Mouse (Mus musculus) small intestine, adult 2 months (tissue): ENCODE measurements around the gene Plp2. TPM values are rescaled to one million over a fixed set of nuclear protein-coding genes. Genes with fewer than 3 reads are reported as not detected.

Experiments
- H3K27ac ChIP-seq: fragments of 200-500 bp; 2 replicates; pipeline ENCODE4 v1.5.1; 2012; ENCODE audit warnings: low read depth, low read length, control low read depth, inconsistent platforms; ENCODE audit not compliant: insufficient read depth
- H3K27me3 ChIP-seq: fragments of 200-500 bp; 2 replicates; pipeline ENCODE4 v1.6.1; 2012; ENCODE audit warnings: mild to moderate bottlenecking, moderate library complexity, low read length, inconsistent platforms; ENCODE audit not compliant: control insufficient read depth, insufficient read depth
- H3K36me3 ChIP-seq: fragments of 200-500 bp; 2 replicates; pipeline ENCODE4 v1.6.1; 2012; ENCODE audit warnings: mild to moderate bottlenecking, low read length, control low read depth, inconsistent platforms; ENCODE audit not compliant: control insufficient read depth, insufficient read depth
- H3K4me1 ChIP-seq: fragments of 200-500 bp; 2 replicates; pipeline ENCODE4 v1.6.1; 2012; ENCODE audit warnings: low read length, inconsistent platforms, mixed read lengths; ENCODE audit not compliant: control insufficient read depth, insufficient read depth, insufficient read length
- H3K4me3 ChIP-seq: fragments of 200-500 bp; 2 replicates; pipeline ENCODE4 v1.5.1; 2012; ENCODE audit warnings: low read depth, mild to moderate bottlenecking, control low read depth, inconsistent platforms, low read length, moderate library complexity
- CTCF ChIP-seq: fragments of 200-500 bp; IDR thresholded peaks from 2 replicates; pipeline ENCODE4 v1.5.1; 2012; ENCODE audit warnings: low read depth, mild to moderate bottlenecking, control low read depth, inconsistent platforms, low read length, moderate library complexity, mixed read lengths; ENCODE audit not compliant: insufficient replicate concordance, insufficient read length; ENCODE audit errors: extremely low read depth
- POLR2A ChIP-seq: fragments of 200-500 bp; IDR thresholded peaks from 2 replicates; pipeline ENCODE4 v1.6.1; 2012; ENCODE audit warnings: low read depth, mild to moderate bottlenecking, control low read depth, inconsistent platforms, low read length, moderate library complexity
- WGBS: fragments of 180-500 bp; shearing (Covaris S2); methylation state at CpG from one replicate; pipeline ENCODE4 v1.1.7; 2018; 5-methylcytosine and 5-hydroxymethylcytosine counted together
- polyA plus RNA-seq: library from polyadenylated mRNA; depleted of rRNA; stranded (reverse); fragments of >200 nt; gene quantifications from 2 replicates; pipeline ENCODE4 v1.2.3, GENCODE M21; 2012

Plp2 gene
- polyA plus RNA-seq, 1 experiment: 138 TPM

DNA sequence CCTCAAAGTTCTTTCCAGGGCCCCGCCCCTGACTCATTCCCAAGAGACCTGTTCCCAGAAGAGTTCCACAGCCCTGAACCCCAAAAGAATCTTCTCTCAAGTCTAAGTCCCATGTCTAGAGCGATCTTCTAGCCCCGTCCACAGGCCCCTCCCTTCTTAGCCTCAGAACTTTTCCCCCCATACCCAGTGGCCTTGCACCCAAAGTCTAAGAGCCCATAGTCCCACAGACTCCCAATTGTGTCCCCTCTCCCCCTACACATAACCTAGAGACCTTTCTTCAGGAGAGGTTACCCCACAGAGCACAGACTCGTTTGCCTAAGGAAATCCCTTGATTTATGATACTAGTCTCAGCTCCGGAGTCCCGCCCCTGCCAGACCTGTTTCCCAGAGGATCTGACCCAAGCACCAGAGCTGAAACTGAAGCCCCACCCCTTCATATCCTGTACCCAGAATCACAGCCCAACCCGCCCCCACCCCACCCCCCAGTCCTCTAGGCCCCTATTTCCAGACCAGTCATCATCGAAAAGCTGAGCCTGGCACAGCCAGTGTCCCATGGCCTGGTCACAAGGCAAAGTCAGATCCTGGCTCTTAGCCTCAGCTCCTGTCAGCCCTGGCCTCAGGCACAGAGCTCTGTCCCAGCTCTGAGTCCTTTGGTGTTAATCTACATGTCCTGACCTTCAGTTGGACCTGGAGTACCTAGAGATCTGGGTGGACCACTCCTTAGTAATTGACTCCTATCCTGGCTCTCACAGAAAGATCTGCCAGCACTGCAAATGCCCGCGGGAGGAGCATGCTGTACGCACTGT lies 12.2 kb downstream of the Plp2 start:
- Histone ChIP-seq H3K36me3 (peaks cover 4% of the 10 kb centered on the region; the same call in 1 of the 2 replicates), H3K27ac (peak overlapping the region; percentile 71), H3K4me1 (peaks cover 3% of the 10 kb centered on the region; the same call in 1 of the 2 replicates), H3K4me3 (peak overlapping the region; percentile 65), H3K27me3 (no peaks in the 10 kb centered on the region)
- WGBS: 42% methylated on average over 11 of the region's 11 CpGs
- TF ChIP-seq CTCF (no peak), POLR2A (no peak)

DNA sequence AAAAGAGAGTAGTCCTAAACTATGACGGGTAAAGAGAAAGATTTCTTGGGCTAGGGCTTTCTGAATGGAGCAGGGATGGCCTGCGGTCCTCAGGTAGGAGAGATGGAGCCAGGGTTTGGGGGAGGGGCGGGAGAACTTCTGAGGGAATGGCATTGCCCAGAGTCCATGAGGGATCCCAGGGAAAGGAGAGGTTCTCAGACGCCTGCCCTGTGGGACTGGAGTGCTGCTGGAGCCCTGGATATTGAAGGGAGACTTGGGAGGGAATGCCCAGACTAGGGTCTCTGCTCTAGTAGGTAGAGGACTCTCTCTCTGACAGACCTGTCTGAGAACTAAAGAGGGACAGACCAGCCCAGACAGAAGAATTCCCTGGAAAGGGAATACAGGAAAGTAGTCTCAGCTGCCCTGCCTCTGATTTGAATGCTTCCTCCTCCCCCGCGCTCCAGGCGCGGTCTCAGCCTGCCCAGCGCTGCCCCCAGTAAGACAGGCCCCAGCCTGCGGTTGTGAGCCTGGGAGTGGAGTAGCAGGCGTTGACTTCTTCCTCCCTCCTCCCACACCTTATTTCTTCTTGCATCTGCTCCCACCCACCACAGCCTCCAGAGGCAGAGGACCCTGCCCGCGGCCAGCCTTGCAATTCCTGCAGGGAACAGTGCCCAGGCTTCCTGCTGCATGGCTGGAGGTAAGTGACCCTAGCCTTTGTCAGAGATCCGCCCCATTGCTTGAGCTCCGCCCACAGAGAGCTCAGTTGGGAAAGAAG lies 13.0 kb downstream of the Plp2 start:
- TF ChIP-seq POLR2A: peak; percentile 13; the same call in 1 of the 2 replicates
- TF ChIP-seq CTCF: no peak
- peak overlapping the region; percentile 65 for H3K4me3 ChIP-seq
- H3K36me3 ChIP-seq: peaks cover 4% of the 10 kb centered on the region; the same call in 1 of the 2 replicates
- H3K27me3 ChIP-seq: no peaks in the 10 kb centered on the region
- H3K4me1 ChIP-seq: peaks cover 3% of the 10 kb centered on the region; the same call in 1 of the 2 replicates
- WGBS: 21% methylated on average over 15 of the region's 15 CpGs
- H3K27ac ChIP-seq: peak overlapping the region; percentile 25; the same call in 1 of the 2 replicates

DNA sequence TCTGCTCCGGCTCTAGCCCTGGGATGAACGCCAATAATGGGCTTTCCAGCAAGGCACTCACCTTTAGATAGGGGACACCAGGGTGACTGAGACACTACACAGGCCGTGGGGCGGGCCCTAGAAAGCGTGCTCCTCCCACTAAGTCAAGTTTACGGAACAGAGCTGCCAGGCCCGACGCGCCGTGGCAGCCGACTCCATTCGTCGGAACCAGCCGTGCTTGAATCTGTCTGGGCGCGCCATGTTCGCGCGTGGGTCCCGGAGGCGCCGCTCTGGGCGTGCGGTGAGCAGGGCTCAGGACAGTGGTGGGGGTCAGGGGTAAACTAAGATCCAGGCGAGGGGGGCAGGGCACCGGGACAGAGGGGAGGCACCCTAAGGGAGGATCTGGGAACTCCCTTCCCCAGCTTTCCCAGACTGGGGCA lies 14.0 kb downstream of the Plp2 start, which contains the start of gene Prickle3:
Gene Prickle3, plus strand, starts transcription at position 40 of the 419 bp plus-strand sequence.
- H3K36me3 ChIP-seq: peaks cover 4% of the 10 kb centered on the region; the same call in 1 of the 2 replicates
- peaks cover 3% of the 10 kb centered on the region; the same call in 1 of the 2 replicates for H3K4me1 ChIP-seq
- H3K4me3 ChIP-seq: peak within 1 kb of the TSS; percentile 79
- 13% methylated on average over 26 of the region's 26 CpGs for WGBS
- peak within 1 kb of the TSS; percentile 28; the same call in 1 of the 2 replicates for H3K27ac ChIP-seq
- TF ChIP-seq POLR2A (0 out of 2 replicates have a peak, but pooled peaks have one; percentile 19), CTCF (no peak)
- H3K27me3 ChIP-seq: no peaks in the 10 kb centered on the region

DNA sequence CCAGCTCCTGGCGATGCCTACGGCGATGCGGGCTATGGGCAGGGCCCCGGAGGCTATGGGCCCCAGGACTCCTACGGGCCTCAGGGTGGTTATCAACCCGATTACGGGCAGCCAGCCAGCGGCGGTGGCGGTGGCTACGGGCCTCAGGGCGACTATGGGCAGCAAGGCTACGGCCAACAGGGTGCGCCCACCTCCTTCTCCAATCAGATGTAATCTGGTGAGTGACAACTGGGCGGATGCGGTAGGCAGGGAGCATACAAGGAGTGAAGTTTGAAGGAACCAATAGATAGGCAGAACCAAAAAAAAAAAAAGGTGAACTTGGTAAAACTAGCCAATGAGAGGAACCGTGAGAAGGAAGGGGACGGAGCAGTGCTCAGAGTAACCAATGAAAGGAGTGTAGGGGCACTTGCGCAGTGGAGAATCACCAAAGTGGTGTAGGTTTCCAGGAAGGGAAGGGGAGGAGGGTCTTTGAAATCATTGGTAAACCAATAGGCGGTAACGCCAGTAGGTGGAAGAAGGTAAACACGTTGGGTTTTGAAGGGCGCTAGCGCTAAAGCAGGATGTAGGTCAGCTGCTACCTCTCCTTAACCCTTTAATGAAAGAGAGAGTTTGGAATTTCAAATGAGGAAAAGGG lies 22.4 kb downstream of the Plp2 start:
- H3K4me1 ChIP-seq: peaks cover 1% of the 10 kb centered on the region; the same call in 1 of the 2 replicates
- TF ChIP-seq POLR2A (peak; percentile 67), CTCF (peak; percentile 27; the same call in 1 of the 2 replicates)
- WGBS: 8% methylated on average over 25 of the region's 25 CpGs
- no peaks in the 10 kb centered on the region for H3K36me3 ChIP-seq
- no peaks in the 10 kb centered on the region for H3K27me3 ChIP-seq
- H3K4me3 ChIP-seq: peak overlapping the region; percentile 78
- H3K27ac ChIP-seq: peak overlapping the region; percentile 83

DNA sequence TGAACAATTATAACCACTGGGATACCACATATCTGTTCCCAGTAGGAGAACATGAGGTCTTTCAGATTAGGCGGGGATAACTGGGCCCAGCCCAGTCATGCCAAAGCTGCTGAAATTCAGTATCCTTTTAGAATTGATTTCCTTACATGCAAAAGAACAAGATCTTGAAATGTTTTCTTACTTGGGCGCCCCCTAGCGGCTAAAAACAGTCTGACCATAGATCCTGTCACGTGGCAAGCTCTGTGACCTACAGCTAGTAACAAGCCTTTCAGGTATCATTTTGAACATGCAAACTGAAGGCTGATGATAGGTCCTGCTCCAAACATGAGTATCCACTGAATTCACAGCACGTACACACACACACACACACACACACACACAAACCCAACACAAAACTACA lies 25.8 kb downstream of the Plp2 start:
- peaks cover 3% of the 10 kb centered on the region; the same call in 1 of the 2 replicates for H3K4me1 ChIP-seq
- no peak overlapping the region for H3K27ac ChIP-seq
- no peaks in the 10 kb centered on the region for H3K36me3 ChIP-seq
- WGBS: 6% methylated on average over 5 of the region's 5 CpGs
- TF ChIP-seq POLR2A: no peak
- peak; percentile 27; the same call in 1 of the 2 replicates for TF ChIP-seq CTCF
- no peak overlapping the region for H3K4me3 ChIP-seq
- no peaks in the 10 kb centered on the region for H3K27me3 ChIP-seq

DNA sequence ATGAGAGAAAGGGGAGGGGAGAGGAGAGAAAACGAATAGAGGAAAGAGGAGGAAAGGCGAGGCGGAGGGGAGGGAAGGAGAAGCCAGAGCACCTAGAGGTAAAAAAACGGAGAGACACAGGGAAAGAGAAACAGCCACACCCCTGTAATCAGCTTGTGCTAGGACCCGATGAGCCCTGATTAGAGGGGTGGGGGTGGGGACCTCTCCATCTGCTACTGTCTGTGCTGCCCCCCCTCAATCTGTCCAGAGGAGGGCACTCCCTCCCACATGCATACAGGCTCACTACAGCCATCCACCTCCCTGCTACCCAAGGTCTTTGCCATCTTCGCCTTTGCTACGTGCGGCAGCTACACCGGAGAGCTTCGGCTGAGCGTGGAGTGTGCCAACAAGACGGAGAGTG lies 30.4 kb downstream of the Plp2 start:
- Histone ChIP-seq H3K4me3 (no peak overlapping the region), H3K27ac (no peak overlapping the region), H3K27me3 (no peaks in the 10 kb centered on the region; the same call in 1 of the 2 replicates), H3K4me1 (peaks cover 1% of the 10 kb centered on the region; the same call in 1 of the 2 replicates), H3K36me3 (no peaks in the 10 kb centered on the region)
- TF ChIP-seq CTCF (no peak), POLR2A (no peak)
- 26% methylated on average over 11 of the region's 12 CpGs for WGBS
